ENCODE assay signal across 18 mouse cellular contexts in the genomic region with DNA sequence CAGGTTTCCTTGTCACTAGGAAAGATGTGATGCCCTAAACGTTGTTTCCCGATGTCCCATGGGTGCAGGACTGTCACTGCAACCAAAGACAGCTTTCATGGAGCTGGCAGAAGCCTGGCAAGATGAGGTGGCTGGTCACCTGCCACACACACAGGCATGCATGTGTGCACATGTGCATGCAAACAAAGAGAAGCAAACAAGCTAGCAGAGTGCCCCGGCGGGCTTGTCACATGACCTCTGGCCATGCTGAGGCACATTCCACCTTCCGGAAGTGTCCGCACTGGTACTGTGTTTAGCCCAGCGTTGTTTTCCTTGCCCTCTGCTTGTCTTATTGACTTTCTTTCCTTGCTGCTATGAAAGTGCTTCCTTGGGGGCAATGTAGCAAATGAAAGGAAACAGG.
"Had no signal": no experiment of that assay in that cellular context is flagged by ENCODE, and none has a peak within 500 bp of the region (broad histone marks: within the 10 kb centered on the region; RNA-seq: fewer than 3 reads in every experiment).

No protein-coding gene starts in this region.

- H3K4me2 ChIP-seq: liver, embryonic 11.5 days; liver, embryonic 13.5 days; liver, embryonic 15.5 days; lung, embryonic 15.5 days; midbrain, embryonic 11.5 days; midbrain, embryonic 15.5 days; neural tube, embryonic 12.5 days; stomach, embryonic 15.5 days had no signal

- H3K4me1 ChIP-seq: lung, embryonic 15.5 days; midbrain, embryonic 15.5 days; stomach, embryonic 15.5 days had no signal

- H3K9me3 ChIP-seq: liver, embryonic 13.5 days; liver, embryonic 15.5 days; lung, embryonic 15.5 days; megakaryocyte, embryonic 14.5 days; midbrain, embryonic 15.5 days; neural tube, embryonic 12.5 days; stomach, embryonic 15.5 days had no signal

- DNase-seq: liver, embryonic 13.5 days; liver, postnatal 0 days; lung, adult 2 months; lung, postnatal 14 days; right cerebral cortex, postnatal 14 days; thymus, adult 18-20 months; thymus, postnatal 14 days; thymus, postnatal 36 days had no signal

- H3K27ac ChIP-seq: liver, embryonic 13.5 days; liver, embryonic 15.5 days; lung, embryonic 15.5 days; macrophage; midbrain, embryonic 15.5 days; neural tube, embryonic 12.5 days; stomach, embryonic 15.5 days had no signal

- ATAC-seq: liver, postnatal 0 days; lung, postnatal 0 days; midbrain, embryonic 15.5 days had no signal

- H3K27me3 ChIP-seq: liver, embryonic 13.5 days; liver, embryonic 15.5 days; lung, embryonic 15.5 days; megakaryocyte, embryonic 14.5 days; midbrain, embryonic 15.5 days; neural tube, embryonic 12.5 days; stomach, embryonic 15.5 days had no signal

- H3K9ac ChIP-seq: liver, embryonic 13.5 days; liver, embryonic 15.5 days; liver, postnatal 0 days; lung, embryonic 15.5 days; midbrain, embryonic 15.5 days; stomach, embryonic 15.5 days had no signal

- H3K4me3 ChIP-seq: liver, embryonic 13.5 days; liver, embryonic 15.5 days; lung, embryonic 15.5 days; megakaryocyte, embryonic 14.5 days; midbrain, embryonic 15.5 days; neural tube, embryonic 12.5 days; stomach, embryonic 15.5 days had no signal
